Mouse (Mus musculus): ENCODE data around the gene Gnat1.

The Gnat1 gene

GRCm38 (mm10) chr9:107674609-107675429 is 4.7 kb downstream of the Gnat1 start:
- no peak for DNase-seq

- DNase-seq: no peak
These were observed 9.3 kb downstream of the Gnat1 start for GRCm38 (mm10) chr9:107670259-107670658.

GRCm38 (mm10) chr9:107669480-107669945 is 10.0 kb downstream of the Gnat1 start, which contains the start of gene Slc38a3:
Gene Slc38a3, minus strand, starts transcription at chr9:107669530.
- no peak for DNase-seq

DNA sequence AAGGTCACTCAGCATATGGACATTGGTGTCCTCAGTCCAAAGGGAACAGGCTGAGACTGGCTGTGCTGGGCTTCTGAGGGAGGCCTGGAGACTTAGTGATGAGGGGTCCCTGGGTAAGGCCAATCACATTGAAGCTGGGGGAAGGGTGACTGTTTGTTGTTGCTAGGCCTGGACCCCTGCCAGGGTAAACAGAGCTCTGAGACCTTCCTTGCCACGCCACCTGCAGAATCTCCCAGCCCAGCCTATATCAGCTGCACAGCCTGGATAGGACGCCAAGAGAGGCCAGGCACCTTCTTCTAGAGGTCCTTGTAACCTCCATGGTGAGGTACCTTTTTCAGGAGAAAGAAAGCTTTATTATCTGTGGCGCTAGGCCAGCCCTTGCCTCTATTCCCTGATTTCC is 10.6 kb downstream of the Gnat1 start:
- DNase-seq: no peak

DNA sequence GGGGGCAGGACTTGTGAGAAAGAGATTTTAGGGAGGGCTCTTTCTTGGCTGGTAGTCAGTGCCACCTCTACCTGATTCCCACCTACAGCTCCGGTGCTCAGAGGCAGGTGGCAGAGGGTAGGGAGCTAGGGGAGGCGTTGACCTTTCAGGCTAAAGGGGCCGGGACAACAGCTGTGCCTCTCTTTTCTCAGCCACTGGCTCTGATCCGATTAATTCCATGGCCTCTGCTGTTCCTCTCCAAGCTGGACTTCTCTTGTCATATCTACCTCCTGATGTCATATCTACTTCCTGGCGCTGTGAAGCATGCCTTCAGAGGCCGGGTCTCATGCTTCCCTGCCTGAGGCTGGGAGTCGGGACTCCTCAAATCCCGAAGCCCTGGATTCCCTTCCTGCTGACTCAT is 11.5 kb downstream of the Gnat1 start:
- no peak for DNase-seq

GRCm38 (mm10) chr9:107667219-107667618 is 12.3 kb downstream of the Gnat1 start:
- no peak for DNase-seq

- no peak for DNase-seq
These were observed 12.7 kb downstream of the Gnat1 start for GRCm38 (mm10) chr9:107666751-107667205.

DNA sequence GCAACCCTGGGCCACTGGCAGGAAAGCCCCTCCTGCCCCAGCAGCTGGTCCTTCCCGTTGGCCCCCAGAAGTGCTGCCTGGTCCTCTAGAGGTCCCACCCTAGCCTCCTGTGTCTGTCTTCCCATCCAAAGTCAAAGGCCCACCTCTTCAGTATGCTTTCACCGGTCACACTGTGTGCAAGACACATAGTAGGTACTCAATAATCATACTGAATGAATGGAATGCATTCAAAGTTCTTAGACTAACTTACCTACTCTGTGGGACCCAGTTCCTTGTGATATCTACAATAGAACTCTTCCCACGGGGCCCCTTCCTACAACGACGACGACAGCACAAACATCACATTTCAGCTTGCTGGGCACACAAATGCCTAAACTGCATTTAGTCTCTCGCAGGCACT is 14.2 kb downstream of the Gnat1 start:
- no peak for DNase-seq

- no peak for DNase-seq
These were observed 16.0 kb downstream of the Gnat1 start for GRCm38 (mm10) chr9:107663525-107663924.

DNA sequence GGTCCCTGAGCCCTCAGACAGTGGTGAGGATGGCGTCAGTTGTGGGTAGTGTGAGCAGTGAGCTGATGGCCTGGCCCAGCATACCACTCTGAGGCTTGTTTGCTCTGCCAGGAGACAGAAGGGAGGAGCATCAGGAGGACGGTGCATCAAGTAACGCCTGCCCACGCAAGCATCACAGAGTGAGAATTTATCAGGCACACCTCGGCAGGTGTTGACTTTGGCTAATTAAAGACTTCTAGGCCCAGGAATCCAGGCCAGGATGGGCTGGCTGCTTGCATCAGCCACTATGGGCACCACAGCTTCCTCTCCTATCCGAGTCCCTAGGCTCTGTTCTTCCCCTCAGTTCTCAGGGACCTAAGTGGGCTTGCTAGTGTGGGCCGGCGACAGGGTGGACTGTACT is 17.2 kb downstream of the Gnat1 start:
- no peak for DNase-seq

DNA sequence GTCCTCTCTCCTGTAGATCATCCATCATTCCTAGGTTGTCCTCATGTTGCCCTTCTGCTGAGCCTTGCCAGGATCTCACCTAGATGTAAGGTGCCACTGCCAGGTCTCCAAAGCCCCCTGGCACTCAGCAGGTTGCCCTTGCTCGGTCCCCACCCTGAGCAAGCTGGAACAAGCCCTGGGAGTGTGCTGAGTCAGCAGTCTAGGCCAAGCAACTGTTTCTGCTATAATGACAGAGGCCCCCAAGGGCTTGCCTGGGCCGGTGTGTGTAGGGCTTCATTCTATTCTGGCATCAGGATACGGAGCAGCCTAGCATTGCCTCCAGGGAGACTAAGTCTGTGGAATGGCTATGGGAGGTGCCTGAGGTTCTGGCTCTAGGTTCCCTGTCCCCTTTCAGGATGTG is 18.7 kb downstream of the Gnat1 start:
- DNase-seq: no peak

GRCm38 (mm10) chr9:107659961-107660360 is 19.6 kb downstream of the Gnat1 start:
- no peak for DNase-seq

DNA sequence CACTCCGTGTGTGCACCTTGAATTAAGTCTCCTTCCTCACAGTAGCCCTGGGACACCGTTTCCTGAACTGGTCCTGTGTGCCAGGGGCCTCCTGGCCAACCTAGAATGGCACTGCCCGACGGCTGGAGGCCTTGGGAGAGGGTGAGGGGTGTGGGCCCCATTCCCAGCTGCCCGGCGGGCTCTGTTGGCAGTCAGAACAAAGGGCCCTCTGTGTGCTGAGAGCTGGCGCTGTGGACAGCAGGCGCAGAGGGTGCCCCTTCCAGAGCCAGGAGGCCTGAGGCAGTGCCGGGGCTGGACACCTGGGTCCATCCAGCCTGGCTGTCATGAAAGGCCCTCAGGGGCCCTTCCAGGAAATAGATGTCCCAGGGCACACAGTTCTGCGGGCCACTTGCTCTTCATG is 20.0 kb downstream of the Gnat1 start:
- peak; percentile 87 for DNase-seq

- DNase-seq: no peak
These were observed 21.4 kb downstream of the Gnat1 start for GRCm38 (mm10) chr9:107658096-107658495.

DNA sequence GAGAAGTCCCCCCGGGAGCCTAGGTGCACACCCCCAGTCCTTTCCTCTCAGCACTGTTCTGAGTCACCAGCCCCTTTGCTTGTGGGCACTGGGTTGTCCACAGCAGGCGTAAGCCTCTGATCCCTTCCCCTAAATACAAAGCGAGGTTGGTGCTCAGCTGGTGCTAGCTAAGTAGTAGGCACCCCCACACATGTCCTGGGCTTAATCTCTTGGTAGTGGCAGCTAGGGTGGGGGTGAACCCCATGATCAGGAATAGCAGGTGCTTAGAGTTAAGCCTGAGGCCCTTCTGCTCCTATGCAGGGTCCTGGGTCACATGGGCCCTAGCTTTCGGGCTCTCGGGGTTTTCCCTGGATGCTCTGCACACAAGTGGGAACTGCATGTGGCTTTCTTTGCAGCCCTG is 22.4 kb downstream of the Gnat1 start:
- DNase-seq: no peak

- no peak for DNase-seq
These were observed 24.9 kb downstream of the Gnat1 start for GRCm38 (mm10) chr9:107654585-107654984.

DNA sequence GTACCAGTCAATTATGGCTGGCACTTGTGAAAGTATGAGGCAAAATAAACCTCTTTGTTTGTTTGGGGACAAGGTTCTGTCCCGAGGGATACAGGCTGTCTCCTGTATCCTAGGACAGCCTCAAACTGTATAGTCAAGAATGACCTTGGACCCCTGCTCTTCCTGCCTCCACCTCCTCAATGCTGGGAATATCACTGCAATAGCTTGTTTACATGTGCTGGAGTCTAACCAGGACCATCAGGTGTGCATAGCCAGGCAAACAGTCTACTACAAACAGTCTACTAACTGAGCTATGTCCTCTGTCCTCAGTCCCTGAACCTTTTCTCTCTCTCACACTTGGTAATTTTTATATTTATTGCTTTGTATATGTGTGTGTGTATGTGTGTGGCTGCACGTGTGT is 26.0 kb downstream of the Gnat1 start:
- no peak for DNase-seq

- no peak for DNase-seq
These were observed 28.6 kb downstream of the Gnat1 start for GRCm38 (mm10) chr9:107650708-107651481.

DNA sequence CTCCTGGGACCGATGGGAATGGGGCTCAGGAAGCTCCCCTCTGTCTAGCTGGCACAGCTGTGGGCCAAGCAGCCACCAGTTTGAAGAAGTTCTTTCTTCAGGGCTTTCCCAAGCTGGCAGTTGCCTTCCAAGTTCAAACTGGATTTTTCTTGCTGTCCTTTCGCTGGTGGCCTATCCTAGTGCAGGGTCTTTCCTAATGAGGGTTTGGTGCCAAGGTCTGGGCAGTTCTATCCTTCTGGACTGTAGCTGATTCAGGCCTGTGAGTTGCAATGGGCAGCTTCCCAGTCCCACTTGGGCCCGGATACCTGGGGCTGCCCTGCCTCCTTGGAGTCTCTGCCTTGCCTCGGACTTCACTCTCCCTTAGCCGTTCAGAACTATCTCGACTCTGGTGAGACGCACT is 29.3 kb downstream of the Gnat1 start:
- DNase-seq: peak; percentile 57

GRCm38 (mm10) chr9:107648767-107649166 is 30.7 kb downstream of the Gnat1 start:
- no peak for DNase-seq

- no peak for DNase-seq
These were observed 32.5 kb downstream of the Gnat1 start for GRCm38 (mm10) chr9:107646975-107647374.

DNA sequence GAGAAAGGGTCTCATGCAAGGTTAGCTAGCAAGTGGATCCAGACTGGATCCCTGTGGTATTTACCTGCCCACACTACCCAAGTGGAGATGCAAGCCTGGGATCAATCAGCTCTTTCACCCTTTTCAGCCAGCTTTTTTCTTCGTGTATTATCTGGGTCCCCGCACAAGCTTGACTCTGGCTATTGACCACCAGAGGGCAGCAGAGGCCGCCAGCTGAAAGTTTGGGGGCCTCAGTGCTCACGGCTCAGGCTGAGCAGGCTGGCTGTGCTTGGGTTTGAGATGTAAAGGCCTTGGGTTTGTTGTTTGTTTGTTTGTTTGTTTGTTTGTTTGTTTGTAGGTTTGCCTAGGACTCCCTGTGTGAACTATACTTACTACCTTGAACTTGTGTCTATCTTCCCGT is 33.9 kb downstream of the Gnat1 start:
- DNase-seq: no peak

GRCm38 (mm10) chr9:107645153-107645510 is 34.4 kb downstream of the Gnat1 start:
- no peak for DNase-seq

All from layer of hippocampus, adult 9-11 months (tissue).